Mouse (Mus musculus): ENCODE data around the gene Nrgn.

The Nrgn gene

GRCm38 (mm10) chr9:37530031-37530887 lies 22.4 kb downstream of the Nrgn start:
- peak; percentile 30 to 66 for DNase-seq (ENCODE audit: low spot score in 2 of 2)

- no peak for DNase-seq (ENCODE audit: low spot score in 2 of 2)
Measured at GRCm38 (mm10) chr9:37528225-37528970, 24.3 kb downstream of the Nrgn start.

GRCm38 (mm10) chr9:37527396-37528224 lies 25.1 kb downstream of the Nrgn start, which contains the start of gene Esam:
TSS of gene Esam (plus strand) at chr9:37528078.
- peak in 1 of 2 experiments; percentile 69 for DNase-seq (ENCODE audit: low spot score in 2 of 2)

- DNase-seq (ENCODE audit: low spot score in 2 of 2), result no peak
Measured at GRCm38 (mm10) chr9:37526443-37527395, 26.0 kb downstream of the Nrgn start.

- DNase-seq (ENCODE audit: low spot score in 2 of 2), result no peak
Measured at GRCm38 (mm10) chr9:37525461-37525860, 27.2 kb downstream of the Nrgn start.

- no peak for DNase-seq (ENCODE audit: low spot score in 2 of 2)
Measured at GRCm38 (mm10) chr9:37519995-37520394, 32.7 kb downstream of the Nrgn start.

GRCm38 (mm10) chr9:37518991-37519390 lies 33.7 kb downstream of the Nrgn start:
- DNase-seq (ENCODE audit: low spot score in 2 of 2), result no peak

GRCm38 (mm10) chr9:37517467-37517866 lies 35.2 kb downstream of the Nrgn start:
- no peak for DNase-seq (ENCODE audit: low spot score in 2 of 2)

GRCm38 (mm10) chr9:37514456-37514855 lies 38.2 kb downstream of the Nrgn start:
- no peak for DNase-seq (ENCODE audit: low spot score in 2 of 2)

- DNase-seq (ENCODE audit: low spot score in 2 of 2), result no peak
Measured at GRCm38 (mm10) chr9:37512097-37512496, 40.6 kb downstream of the Nrgn start.

GRCm38 (mm10) chr9:37506023-37506422 lies 46.7 kb downstream of the Nrgn start:
- no peak for DNase-seq (ENCODE audit: low spot score in 2 of 2)

- no peak for DNase-seq (ENCODE audit: low spot score in 2 of 2)
Measured at GRCm38 (mm10) chr9:37504348-37504747, 48.4 kb downstream of the Nrgn start.

GRCm38 (mm10) chr9:37501170-37501569 lies 51.5 kb downstream of the Nrgn start:
- no peak for DNase-seq (ENCODE audit: low spot score in 2 of 2)

- DNase-seq (ENCODE audit: low spot score in 2 of 2), result no peak
Measured at GRCm38 (mm10) chr9:37500201-37500600, 52.5 kb downstream of the Nrgn start.

- no peak for DNase-seq (ENCODE audit: low spot score in 2 of 2)
Measured at GRCm38 (mm10) chr9:37496325-37496724, 56.4 kb downstream of the Nrgn start.

GRCm38 (mm10) chr9:37495761-37496160 lies 56.9 kb downstream of the Nrgn start:
- DNase-seq (ENCODE audit: low spot score in 2 of 2), result no peak
